Mouse (Mus musculus) G1E (cell line): ENCODE results near the gene Fam243.

Experiments used
- CTCF ChIP-seq: IDR thresholded peaks from 2 replicates; pipeline ENCODE4 v1.5.1; 2012; ENCODE audit warnings: low read depth, low read length, inconsistent platforms, mixed read lengths
- GATA1 ChIP-seq: IDR thresholded peaks from 2 replicates; pipeline ENCODE4 v1.6.1; 2012; ENCODE audit warnings: borderline replicate concordance, low read length, inconsistent platforms, mixed read lengths
- TAL1 ChIP-seq: conservative IDR thresholded peaks from 2 replicates; pipeline ENCODE4 v1.6.1; 2012; ENCODE audit warnings: low read depth, low read length, inconsistent platforms, mixed read lengths

GRCm38 (mm10) chr16:92295328-92295727 is 25.9 kb downstream of the Fam243 start:
- TF ChIP-seq CTCF (no peak), TAL1 (no peak), GATA1 (no peak)
